Mouse (Mus musculus) cerebellum, adult 8-10 months (tissue): Measurements from ENCODE around the gene Atp5s.

Source experiments
- DNase-seq: peaks from one replicate; pipeline ENCODE4 v3.0.0; 2022

Atp5s gene

GRCm38 (mm10) chr12:69724711-69725460 lies at the start of gene Atp5s, which contains the start of gene L2hgdh:
Atp5s (plus strand) TSS chr12:69724950.
L2hgdh (minus strand) TSS chr12:69724873.
- DNase-seq = peak; percentile 95

- DNase-seq = no peak
These were observed 48.6 kb upstream of the Atp5s start for GRCm38 (mm10) chr12:69676157-69676556.

DNA sequence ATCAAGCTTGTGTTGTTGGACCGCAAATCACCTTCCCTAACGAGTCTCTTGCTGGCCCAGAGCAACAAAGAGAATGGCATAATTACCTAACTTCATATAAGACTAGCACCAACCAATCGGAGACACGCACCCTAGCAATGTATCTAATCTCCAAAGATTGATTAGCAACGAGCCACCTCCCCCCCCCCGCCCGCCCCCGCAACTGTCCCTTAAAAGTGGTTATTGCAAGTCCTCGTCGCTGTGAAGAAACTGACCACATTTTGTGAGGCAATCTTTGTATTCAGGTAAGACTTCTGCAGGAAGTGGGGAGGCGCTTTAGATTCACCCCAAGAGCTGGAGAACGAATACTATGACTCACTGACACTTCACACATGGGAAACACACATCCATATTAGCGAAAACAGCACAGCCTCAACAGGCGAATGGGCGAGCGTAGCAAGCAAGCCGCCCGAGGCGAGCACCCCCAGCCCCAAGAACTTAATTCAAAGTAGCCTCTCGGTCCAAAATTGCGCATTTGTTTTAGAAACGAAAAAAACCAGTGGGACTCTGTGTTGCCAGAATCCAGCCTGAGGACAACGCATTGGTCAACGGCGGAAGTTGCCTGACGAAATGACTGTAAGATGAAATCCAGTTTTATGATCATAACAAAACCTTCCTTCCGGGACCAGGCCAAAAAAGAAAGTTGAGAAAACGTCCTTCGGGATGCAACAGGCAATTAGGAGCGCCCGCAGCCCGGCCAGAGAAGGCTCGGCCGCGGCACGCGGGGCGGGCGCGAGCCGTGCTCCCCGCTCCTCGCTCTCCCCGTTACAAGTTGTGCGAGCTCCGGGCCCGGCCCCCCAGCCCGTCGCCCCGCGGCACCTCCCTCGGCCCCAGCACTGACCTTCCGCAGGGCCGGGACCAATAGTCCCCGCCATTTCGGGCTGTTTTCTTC lies 43.9 kb upstream of the Atp5s start:
- peak; percentile 40 for DNase-seq

DNA sequence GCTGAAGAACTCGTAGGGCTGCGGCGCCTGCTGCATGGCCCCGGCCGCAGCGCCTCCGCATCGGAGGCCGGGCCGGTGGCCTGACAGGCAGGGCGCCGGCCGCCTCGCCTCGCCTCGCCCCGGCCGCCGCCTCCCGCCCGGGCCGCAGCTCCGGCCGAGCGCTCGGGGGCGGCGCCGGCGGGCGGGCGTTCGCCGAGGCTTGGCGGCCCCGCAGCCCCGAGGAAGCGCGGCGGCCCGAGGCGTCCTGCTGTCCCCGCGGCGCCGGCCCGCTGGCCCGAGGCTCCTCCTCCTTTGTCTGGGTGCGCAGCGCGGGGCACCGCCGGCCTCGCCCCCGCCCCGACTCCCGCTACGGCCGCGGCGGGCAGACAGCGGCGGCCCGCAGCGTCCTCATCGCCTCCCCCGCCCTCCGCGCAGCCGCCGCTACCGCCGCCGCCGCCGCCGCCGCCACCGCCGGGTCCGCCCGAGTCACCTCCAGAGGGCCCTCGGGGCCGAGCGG lies 43.1 kb upstream of the Atp5s start, which contains the start of gene Sos2:
Sos2 (minus strand) TSS at position 287 of the 496 bp plus-strand sequence.
- DNase-seq = peak; percentile 68

DNA sequence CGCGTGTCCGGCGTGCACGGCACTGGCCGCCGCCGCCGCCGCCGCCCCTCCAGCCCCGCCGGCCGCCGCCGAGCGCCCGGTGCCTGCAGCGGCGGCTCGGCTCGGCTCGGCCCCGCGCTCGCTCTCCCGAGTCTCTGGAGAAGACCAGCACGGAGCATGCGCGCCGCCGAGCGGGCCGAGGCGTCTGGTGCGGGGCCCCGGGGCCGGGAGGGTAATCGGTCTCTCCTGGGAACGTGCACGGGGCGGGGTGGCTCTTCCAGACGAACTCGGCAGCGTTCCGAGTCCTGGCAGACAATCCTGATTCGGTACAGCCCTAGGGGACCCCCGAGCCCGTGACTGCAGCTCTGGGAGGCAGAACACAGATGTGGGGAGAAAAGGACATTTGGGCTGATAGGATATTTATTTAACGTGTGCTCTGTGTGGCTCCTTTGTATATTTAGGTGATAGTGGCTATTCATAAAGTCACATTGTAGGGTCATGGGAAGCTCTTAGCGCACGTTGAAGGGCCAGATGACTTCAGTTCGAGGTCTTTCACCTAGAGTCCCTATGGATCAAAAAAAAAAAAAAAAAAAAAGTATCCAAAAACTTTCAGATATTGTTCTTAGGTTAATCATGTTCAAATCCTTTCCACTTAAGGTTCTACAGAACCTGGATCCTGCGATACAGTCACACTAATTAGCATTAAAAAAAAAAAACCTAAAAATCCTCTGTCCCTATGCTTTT lies 42.5 kb upstream of the Atp5s start:
- peak; percentile 84 for DNase-seq

DNA sequence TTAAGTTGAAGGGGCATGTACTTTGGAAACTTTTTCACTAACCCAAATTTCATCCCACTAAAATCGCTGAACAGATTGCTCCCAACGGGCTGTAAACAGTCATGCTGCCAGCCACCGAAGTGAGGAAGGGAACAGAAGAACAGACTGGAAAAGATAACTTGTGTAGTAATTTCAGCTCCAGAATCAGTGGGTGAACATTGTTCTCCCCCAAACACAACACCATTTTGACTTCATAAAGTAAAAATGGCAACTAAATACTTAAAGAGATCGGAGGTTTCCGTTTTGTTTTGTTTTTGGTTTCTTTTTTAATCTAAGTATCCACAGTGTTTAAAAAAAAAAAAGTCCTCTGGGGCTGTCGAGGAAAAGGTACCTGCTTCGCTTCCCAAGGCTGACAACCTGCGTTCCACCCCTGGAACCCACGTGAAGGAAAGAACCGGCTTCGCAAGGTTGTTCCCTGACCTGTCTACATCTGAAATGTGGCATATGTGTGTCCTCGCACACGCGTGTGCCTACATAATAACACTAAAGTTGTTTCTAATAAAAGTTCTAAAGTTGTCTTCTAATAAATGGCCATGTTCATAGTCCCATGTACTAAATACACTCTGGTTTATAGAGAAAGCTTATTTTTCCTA lies 41.8 kb upstream of the Atp5s start:
- DNase-seq = no peak

DNA sequence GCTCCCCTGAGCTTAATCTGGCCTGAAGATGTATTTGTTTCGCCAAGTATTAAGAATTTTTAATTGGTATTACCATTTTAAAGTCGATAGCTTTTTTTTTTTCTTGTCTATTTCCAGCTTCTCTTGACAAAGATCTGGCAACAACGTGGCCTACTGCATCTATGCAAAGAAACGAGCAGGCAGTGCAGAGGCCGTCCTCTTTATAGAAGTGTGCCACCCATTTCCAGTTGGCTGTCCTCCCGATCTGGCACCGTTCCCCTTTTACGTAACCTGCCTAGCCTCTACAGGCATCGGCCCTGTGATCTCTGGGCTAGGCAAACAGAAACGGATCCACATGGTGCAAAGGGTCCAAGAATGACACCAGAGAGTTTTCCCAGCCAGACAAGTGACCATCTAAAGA lies 41.2 kb upstream of the Atp5s start:
- DNase-seq = peak; percentile 89

DNA sequence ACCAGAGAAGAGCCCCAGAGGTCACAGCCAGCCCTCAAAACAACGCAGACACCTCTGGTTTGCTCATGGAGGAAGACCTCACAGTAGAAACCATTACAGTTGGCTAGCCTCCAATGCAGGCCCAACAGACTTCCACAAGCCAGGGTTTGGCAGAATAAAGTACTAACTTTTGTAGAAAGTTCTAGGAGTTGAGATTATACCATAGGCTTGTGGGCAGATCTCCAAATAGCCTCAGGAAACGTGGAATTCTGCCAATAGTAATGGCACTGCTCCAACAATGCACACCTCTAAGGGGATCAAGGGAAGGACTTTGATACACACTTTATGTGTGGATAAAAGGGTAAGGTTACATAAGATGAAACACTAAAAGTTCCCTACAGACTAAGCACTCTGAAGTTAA lies 36.4 kb upstream of the Atp5s start:
- DNase-seq = no peak

DNA sequence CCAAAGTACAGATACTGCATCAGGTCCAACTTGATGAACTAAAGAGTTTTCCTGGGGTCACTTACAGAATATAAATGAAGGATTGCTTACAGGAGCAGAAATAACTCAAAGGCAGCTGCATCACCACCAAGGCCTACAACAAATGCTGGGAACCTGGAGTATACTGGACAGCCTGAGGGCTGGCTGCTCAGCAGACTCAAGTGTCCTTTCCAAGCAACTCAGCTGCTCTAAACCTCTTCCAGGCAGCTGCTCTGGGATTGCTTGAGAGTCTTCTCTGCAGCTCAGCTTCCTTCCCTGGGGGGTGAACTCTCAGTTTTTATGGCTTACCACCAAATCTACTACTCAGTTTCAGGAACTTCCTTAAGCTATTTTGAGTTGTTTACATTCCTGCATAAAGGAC lies 35.7 kb upstream of the Atp5s start:
- no peak for DNase-seq

DNA sequence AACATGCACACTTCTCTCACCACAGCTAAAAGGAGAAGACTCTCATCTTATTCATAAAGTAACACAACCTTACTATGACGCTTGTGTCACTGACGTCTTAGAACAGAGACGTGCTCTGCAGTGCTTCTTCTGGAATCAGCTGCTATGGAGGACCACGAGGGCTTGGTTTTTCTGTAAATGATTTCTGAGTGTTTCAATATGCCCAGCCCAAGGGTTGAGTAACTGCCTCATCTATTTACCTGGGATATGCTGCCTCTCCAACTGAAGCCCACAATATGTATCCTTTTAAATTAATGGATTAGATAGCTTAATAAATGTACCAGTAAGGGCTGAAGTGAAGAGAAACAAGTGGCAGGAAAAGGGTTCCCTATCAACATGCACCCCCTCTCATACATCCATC lies 34.0 kb upstream of the Atp5s start:
- no peak for DNase-seq

GRCm38 (mm10) chr12:69693471-69693870 lies 31.3 kb upstream of the Atp5s start:
- no peak for DNase-seq

DNA sequence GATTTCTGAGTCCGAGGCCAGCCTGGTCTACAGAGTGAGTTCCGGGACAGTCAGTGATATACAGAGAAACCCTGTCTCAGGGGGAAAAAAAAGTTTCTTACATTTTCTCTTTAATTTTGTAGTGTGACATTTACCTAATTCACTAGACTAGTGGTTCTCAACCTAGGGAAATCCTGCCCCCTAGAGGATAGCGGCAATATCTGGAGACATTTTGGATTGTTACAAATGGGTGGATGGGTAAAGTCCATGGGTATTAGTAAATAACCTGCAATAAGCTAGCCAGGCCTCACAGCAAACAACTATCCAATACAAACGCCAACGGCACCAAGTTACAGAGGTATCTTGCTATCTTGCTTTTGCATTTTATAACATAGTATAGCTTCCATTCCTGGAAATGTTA lies 28.0 kb upstream of the Atp5s start:
- DNase-seq = peak; percentile 47

GRCm38 (mm10) chr12:69698352-69698751 lies 26.4 kb upstream of the Atp5s start:
- DNase-seq = no peak

GRCm38 (mm10) chr12:69704799-69705458 lies 19.8 kb upstream of the Atp5s start:
- no peak for DNase-seq

GRCm38 (mm10) chr12:69713628-69714027 lies 11.1 kb upstream of the Atp5s start:
- no peak for DNase-seq

DNA sequence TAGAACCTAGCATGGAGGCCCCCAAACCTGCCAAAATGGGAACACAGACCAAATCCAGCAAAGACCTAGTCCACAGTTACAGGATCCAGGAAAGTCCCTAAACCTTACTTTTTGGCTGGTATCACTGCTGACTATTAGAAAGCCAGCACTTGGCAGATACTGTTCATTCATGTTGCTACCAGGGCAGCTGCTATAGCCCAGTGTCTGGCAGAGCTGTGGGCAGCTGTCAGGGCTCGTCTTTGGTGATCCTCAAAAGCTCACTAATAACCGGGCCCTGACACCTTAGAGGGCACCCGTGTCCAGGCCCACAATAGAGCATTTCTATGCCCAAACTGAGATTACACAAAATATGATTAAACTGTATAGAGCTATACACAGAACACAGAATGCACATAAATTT lies 1.9 kb upstream of the Atp5s start:
- DNase-seq = no peak

GRCm38 (mm10) chr12:69723376-69723775 lies 1.4 kb upstream of the Atp5s start:
- no peak for DNase-seq

GRCm38 (mm10) chr12:69724018-69724710 lies 586 bp upstream of the Atp5s start:
- DNase-seq = no peak

DNA sequence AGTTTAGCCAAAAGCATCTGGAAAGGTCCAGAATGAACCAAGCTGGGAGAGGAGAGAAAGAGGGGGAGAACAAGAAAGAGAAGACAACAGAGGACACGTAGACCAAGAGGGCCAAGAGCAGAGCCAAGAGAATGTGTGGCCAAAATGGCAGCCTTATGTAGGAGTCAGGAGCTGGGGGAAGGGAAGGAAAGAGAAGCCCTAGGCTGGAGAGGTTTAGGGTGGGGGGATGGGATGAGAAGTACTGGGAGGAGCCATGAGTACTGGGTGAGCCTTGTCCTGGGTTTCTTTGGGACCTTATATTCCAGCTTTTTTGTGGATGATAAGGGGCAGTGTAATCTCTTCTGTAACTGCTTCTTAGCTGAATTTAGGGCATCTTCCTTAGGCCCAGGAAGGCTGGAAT lies 4.5 kb downstream of the Atp5s start:
- DNase-seq = no peak

DNA sequence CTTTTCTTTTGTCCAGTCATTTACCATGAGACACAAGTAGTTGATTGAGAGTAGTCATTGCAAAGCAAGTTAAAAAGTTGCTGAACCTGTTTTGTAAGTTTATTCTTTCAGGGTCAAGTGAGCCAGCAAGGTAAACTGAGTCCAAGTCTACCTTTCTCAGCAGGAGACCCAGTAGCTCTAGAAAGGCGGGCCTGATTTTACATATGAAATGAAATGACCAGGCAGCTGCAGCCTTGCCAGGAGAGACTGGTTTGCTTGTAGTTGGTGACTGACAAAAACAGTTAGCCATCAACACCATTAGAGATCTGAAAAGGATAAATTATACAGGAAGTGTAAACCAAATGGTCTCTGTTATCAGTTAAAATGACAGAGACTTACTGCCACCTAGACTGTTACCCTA lies 5.6 kb downstream of the Atp5s start:
- no peak for DNase-seq

GRCm38 (mm10) chr12:69732221-69732620 lies 7.5 kb downstream of the Atp5s start:
- DNase-seq = no peak
